Mouse (Mus musculus) right cerebral cortex, postnatal 14 days (tissue): ENCODE measurements around the gene Wdfy3.

Experiments
- DNase-seq: peaks from one replicate; pipeline ENCODE4 v3.0.0; 2022

Wdfy3 gene

DNA sequence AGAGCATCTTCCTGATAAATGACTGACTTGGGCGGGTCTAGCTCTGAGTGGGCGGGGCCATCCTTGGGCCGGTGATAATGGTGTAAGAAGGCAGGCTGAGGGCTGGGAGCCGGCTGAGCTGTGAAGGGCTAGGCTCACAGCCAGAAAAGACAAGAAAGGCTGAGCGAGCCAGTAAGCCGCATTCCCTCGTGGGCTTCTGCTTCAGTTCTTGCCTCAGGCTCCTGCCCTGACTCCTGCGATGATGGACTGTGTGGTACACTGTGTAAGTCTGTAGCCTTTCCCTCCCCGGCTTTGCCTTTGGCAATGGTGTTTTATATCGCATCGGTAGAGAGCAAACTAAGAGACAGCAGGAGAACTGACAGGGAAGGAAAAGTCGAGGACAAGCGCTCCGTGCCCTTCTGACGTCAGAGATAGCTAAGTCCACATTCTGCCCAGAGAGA, 243.2 kb downstream of the Wdfy3 start:
- DNase-seq = no peak

GRCm38 (mm10) chr5:101825111-101825911, 244.4 kb downstream of the Wdfy3 start:
- no peak for DNase-seq

DNA sequence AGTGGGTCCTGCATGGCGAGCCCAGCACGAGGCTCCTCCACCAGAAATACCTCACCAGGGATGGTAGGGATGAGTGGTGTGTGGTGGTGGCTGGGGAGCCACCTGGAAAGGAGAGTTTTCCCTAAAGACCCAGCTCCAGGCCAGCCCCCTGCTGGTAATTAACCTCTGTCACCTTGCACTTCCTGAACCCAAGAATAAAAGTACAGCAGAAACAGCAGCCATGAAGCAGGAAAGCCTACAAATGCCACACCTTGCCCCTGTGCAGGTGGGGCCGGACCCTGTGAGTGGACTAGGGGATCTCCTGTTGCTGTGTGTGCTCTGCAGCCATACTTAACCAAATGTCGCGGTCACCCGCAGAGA, 247.4 kb downstream of the Wdfy3 start:
- no peak for DNase-seq

DNA sequence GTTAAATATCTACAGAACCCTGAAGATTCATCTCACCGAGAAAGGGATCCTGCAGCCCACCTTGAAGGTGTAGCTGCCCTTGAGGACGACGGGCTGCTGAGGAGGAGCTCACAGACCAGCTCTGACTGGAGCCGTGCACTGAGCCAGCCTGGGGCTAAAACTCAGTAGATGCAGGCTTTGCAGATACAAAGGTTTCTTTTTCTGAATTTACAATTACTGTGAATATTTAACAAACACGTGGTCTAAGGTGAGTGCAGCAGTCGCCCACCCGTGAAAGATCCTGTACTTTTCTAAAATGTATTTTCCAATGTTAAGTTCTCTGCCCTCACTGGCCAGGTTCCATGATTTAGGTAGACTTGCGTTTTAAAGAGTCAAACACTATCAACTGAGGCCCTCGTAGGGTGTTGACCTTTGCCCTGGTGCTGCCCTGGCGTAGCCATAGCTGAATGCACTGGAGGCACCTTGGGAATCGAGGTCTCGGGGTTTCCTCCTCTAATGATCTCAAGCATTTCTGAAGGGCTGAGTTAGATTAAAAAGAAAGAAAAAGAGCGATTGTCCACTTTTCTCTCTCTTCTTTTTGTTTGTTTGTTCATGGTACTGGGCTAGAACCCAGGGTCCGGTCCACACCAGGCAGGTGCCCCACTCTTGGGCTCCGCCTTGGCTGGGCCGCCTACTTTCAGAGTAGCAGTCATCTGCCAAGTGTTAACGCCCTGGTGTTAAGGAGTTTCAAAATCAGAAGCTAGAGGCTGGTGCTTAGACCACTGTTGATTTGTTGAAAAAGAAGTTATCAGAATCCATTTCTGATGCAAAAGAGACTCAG, 248.0 kb downstream of the Wdfy3 start:
- DNase-seq = no peak

DNA sequence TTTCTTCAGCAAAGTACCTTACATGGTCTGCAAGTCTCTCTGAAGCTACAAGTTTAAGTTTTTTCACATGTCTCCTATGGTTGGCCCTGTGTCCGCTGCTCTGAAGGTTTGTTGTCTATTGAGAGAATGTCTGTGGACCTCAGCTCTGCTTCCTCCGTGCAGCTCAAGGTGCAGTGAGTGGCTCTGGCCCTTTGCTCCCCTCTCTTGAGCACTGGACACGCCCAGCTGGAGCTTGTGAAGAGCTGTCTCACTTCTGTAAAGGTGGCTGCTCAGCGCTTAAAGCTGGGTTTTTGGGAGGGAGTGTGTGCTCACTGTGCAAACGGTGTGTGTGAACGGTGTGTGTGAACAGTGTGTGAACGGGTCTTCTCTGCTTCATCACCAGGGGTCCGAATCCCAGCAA, 248.7 kb downstream of the Wdfy3 start:
- DNase-seq = no peak

DNA sequence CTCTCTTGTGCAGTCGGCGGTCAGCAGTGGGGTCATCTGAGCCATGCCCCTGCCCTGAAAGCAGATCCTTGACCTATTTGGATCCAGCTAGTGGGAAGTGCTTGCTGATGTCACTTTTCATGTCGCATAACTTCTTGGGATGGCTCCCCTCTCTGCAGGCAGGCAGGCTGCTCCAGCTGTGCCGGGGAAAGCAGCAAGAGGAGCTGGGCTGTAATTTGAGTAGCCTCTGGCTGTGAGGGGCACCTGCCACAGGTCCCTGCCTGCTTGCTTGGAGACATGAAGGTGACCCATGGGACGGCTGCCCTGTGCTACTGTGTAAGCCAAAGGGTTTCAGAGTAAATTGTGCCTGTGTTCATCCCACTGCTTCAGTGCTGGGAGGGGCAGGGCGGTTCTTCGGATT, 249.9 kb downstream of the Wdfy3 start:
- DNase-seq = no peak

- DNase-seq = no peak
These were observed 250.5 kb downstream of the Wdfy3 start for GRCm38 (mm10) chr5:101819216-101819615.

GRCm38 (mm10) chr5:101816822-101817221, 252.9 kb downstream of the Wdfy3 start:
- no peak for DNase-seq

- no peak for DNase-seq
These were observed 258.2 kb downstream of the Wdfy3 start for GRCm38 (mm10) chr5:101811296-101812169.

DNA sequence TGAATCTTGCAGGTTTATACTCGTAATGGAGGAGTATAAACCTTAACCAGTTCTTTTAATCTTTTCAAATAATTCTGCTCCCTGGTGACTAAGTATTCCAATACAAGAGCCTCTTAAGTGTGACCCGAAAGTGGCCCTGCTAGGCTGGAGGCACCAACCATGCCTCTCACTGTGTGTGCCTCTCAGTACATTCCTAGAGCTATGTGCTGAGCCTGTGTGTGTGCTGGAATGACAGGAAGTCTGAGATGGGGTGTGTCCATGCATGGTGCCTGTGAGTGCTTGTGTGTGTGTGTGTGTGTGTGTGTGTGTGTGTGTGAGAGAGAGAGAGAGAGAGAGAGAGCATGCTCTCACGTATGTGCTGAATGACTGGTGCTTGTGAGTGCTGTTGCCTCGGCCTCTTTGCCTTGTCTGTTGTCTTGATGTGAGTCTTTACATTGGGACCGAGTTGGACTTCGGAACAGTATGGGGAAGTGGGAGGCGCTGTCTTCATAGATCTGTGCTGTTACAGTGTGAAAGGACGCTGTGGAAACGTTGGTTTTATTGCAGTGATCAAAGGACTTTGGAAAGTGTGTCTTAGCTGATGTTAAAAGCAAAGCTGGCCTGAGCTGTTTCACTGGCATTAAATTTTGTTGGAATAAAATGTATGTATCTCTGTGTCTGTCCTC, 267.2 kb downstream of the Wdfy3 start:
- DNase-seq = no peak

DNA sequence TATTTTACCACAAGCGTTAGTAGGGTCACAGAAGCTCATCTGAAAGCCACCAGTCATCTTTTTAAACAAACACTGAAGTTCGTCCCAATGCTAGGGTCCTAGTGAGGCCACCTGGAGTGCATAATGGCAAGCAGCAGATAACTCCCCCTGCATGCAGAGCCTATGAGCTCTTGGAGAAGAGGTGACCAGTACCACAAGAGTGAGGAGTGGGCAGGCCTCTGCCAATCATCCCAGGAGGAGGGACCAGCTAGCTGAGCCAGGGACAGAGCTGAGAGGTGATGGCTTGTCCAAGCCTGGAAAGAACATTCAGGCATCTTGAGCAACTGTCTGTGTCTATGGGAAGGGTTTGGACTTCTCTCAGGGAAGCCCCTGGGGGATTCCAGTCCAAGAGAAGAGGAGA, 267.8 kb downstream of the Wdfy3 start:
- no peak for DNase-seq

GRCm38 (mm10) chr5:101792665-101793064, 277.1 kb downstream of the Wdfy3 start:
- no peak for DNase-seq

DNA sequence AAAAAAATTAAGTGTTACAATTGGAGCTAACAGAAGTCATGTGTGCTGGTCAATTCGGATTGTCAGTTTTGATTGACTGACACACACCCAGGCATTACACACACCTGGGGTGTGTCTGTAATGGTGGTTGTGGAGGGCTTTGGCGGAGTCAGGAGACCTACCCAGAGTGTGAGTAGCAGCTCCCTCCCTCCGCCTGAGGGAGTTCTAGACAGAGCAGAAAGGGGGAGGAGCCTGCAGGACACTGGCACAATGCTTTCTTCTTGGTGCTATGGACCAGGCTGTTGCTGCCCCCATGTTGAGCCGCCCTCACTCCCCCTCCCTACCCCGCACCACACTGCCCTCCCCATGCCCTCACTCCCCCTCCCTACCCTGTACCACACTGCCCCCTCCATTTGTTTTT, 279.2 kb downstream of the Wdfy3 start:
- DNase-seq = no peak

DNA sequence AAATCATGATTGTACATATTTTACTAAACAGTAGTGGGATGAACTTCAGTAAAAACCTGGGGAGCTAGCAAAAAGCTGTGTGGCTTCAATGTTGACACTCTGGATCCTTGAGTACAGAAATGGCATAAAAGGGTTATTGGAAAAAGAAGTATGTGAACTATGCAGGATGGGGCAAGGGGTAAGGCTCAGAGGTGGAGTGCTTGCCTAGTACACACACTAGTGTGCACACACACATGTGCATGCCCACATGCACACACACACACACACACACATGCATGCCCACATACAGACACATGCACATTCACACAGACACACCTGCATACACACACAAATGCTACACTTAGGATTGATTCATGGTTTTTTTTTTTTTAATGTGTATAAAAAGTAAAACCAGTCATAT, 280.0 kb downstream of the Wdfy3 start:
- DNase-seq = no peak

DNA sequence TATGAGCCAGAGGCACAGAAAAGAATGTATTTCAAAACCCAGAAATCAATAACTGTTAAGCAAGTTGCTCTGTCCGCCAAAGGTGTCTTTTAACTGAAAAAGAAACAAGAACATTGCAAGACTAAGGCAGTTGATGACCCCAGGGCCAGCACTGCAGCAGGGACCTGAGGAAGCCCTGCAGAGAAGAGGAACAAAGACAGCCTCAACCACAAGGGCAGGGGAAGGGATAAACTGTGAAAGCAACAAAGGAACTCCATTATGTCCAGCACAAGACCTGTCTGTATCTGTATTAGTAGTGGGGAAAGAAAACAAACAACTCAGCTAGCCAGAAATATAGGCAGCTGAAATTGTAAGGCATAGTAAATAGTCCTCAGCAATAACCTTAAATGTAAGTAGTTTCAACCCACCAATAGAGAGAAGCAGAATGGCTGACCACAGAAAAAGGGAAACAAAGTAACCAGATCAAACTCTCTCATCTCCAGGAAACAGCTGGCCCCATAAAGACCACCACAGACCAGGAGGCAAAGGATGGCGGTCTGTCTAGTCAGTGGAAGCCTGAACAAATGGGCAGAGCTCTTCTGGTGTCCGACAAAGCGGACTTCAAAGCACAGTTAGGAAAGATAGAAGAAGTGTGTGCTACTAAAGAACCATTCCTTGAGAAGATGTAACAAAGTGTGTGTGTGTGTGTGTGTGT, 283.7 kb downstream of the Wdfy3 start:
- DNase-seq = no peak

DNA sequence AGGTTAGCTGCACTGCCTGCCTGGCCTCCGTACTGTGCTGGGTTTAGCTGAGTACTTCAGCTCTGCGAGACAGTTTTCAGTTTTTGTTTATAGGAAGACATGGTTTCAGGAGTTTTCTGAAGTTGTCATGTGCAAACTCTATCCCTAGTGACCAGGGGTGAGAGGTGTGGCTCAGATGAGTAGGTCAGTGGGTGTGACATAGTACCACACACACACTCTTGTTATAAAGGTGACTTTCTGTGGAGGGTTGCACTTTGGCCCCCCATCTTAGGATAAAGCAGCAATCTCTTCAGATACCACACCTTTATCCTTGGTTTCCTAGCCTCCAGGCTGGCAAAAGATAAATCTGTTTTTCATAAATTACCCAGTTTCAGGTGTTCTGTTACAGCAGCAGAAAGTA, 284.9 kb downstream of the Wdfy3 start:
- no peak for DNase-seq

- DNase-seq = no peak
These were observed 285.4 kb downstream of the Wdfy3 start for GRCm38 (mm10) chr5:101784328-101784727.
